In genomic region chr12:80046625-80047303, GRCm38 (mm10) we compare ENCODE assay signal across 9 mouse cellular contexts.
DNase-seq lines count a peak whose midpoint lies in the region; ATAC-seq and TF ChIP-seq lines count a peak whose summit lies in the region.
"Had no signal": no experiment of that assay in that cellular context is flagged by ENCODE, and none has a peak within 500 bp of the region (broad histone marks: within the 10 kb centered on the region; RNA-seq: fewer than 3 reads in every experiment).

No protein-coding gene starts in this region.

- no peaks in the 10 kb centered on the region for H3K36me3 ChIP-seq in kidney, embryonic 14.5 days (ENCODE audit: control insufficient read depth, insufficient read depth, low read length)

- no peak overlapping the region for H3K9ac ChIP-seq in kidney, embryonic 14.5 days (ENCODE audit: low read depth, low read length)

- no peak for TF ChIP-seq POLR2A in bone marrow macrophage, adult 2 months (IDR thresholded peaks at IDR 0.05; ENCODE audit: borderline replicate concordance, low read depth, low read length)

- 0 out of 2 replicates have a peak, but pooled peaks cover 2% of the 10 kb centered on the region for H3K4me1 ChIP-seq in kidney, embryonic 14.5 days (ENCODE audit: control insufficient read depth, insufficient read depth, low read length)
- peaks cover 19% of the 10 kb centered on the region for H3K4me1 ChIP-seq in bone marrow macrophage, adult 2 months (ENCODE audit: control insufficient read depth, insufficient read depth, low read length)

- H3K9me3 ChIP-seq in kidney, embryonic 14.5 days (ENCODE audit: control insufficient read depth, low read length) = no peaks in the 10 kb centered on the region

- DNase-seq in kidney, postnatal 10 days = peak; percentile 30
- peak; percentile 47 for DNase-seq in heart, postnatal 4 days
- peak; percentile 50 to 58 for DNase-seq in monocyte, adult 2 months (ENCODE audit: low read depth in 1 of 2, low spot score in 2 of 2)
- no peak for DNase-seq in ovary, postnatal 10 days (ENCODE audit: low spot score)
- no peak for DNase-seq in right cerebral cortex, adult 2 months (ENCODE audit: low spot score in 2 of 2)
- no peak for DNase-seq in thymus, postnatal 14 days
- DNase-seq: cerebellum, postnatal 14 days had no signal

- no peak overlapping the region for H3K27ac ChIP-seq in kidney, embryonic 14.5 days (ENCODE audit: low read depth, low read length)
- peak overlapping the region; percentile 48 for H3K27ac ChIP-seq in bone marrow macrophage, adult 2 months (ENCODE audit: insufficient read depth, low read depth, low read length)

- ATAC-seq in kidney, embryonic 14.5 days (ENCODE audit: low FRiP score, low TSS enrichment) = no peak

- TF ChIP-seq CTCF in bone marrow macrophage, adult 2 months (IDR thresholded peaks at IDR 0.05; ENCODE audit: low read depth, low read length) = no peak

- no peaks in the 10 kb centered on the region for H3K27me3 ChIP-seq in kidney, embryonic 14.5 days (ENCODE audit: control insufficient read depth, insufficient read depth, low read length)

- no peak overlapping the region for H3K4me3 ChIP-seq in kidney, embryonic 14.5 days (ENCODE audit: low read length)
- no peak overlapping the region for H3K4me3 ChIP-seq in bone marrow macrophage, adult 2 months (ENCODE audit: insufficient read depth, low read length)

- no peak overlapping the region for H3K4me2 ChIP-seq in kidney, embryonic 14.5 days (replicated peaks; ENCODE audit: low read depth, low read length)

- WGBS in kidney, embryonic 14.5 days = 86% methylated on average over 6 of the region's 6 CpGs

Comparison
In these comparisons a context has a peak if more than half of its experiments do, and no peak if none do; other contexts are left out.
1. DNase-seq: peak in kidney, postnatal 10 days (single experiment), heart, postnatal 4 days (single experiment) and monocyte, adult 2 months (2 of 2); none in ovary, postnatal 10 days (single experiment), right cerebral cortex, adult 2 months (0 of 2) and thymus, postnatal 14 days (single experiment).